Mouse (Mus musculus) megakaryocyte-erythroid progenitor cell, adult 5-6 weeks (primary cell): ENCODE results near the gene 4930544D05Rik. TPM values are rescaled to one million over a fixed set of nuclear protein-coding genes. Genes with fewer than 3 reads are reported as not detected.

Experiments used
- ATAC-seq: replicated peaks from 2 replicates; pipeline ENCODE4 v1.8.0; 2016; ENCODE audit warnings: mild to moderate bottlenecking, inconsistent platforms; ENCODE audit not compliant: severe bottlenecking, poor library complexity, low FRiP score, low TSS enrichment
- total RNA-seq, 2 experiments: library from RNA; stranded (forward) in 1 of 2; stranded (reverse) in 1 of 2; fragments of 200-1000, 215-1000 nt in 1 of 2; fragments of >200 nt in 1 of 2; fragmentation: Nextera tagmentation in 1 of 2; gene quantifications; 2 replicates each; pipeline ENCODE4 v1.2.3; 2014 to 2017

4930544D05Rik gene
- total RNA-seq, 2 experiments from 2014 or later: not detected

DNA sequence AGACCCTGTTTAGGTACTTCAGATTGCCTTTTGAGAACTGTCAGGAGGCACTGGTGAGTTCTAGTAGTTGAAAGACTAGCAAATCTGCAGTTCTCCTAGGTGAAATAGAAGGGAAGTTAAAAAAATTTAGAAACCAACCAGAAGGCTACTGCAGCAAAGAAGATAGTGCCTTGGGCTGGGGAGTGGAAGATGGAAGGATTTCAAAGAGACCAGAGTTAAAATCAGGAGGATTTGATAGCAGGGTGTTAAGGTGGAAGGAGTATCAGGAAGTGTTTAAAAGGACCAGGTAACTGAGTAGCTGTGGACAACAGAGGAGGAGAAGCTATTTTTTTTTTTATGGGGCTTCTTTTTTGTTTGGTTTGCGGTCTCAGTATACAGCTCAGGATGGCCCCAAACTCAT is 22.1 kb downstream of the 4930544D05Rik start:
- no peak for ATAC-seq

DNA sequence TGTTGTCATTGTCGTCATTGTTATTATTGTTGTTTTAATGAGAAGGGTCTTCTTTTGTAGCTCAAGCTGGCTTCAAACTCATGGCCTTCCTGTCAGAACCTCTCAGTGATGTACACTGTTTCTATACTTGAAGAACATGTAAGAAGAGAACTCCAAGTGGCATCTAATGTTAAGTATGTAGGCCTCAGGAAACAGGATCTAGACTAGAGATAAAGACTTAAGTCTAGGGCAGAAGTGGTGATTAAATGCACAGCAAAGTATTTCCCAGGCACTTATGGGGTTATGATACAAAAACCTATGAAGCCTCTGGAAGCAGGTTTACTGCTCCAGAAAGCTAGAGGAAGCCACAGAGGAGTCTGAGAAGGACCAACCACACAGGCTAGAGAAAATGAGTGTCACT is 22.6 kb downstream of the 4930544D05Rik start:
- ATAC-seq: 0 out of 2 replicates have a peak, but pooled peaks have one; percentile 17

DNA sequence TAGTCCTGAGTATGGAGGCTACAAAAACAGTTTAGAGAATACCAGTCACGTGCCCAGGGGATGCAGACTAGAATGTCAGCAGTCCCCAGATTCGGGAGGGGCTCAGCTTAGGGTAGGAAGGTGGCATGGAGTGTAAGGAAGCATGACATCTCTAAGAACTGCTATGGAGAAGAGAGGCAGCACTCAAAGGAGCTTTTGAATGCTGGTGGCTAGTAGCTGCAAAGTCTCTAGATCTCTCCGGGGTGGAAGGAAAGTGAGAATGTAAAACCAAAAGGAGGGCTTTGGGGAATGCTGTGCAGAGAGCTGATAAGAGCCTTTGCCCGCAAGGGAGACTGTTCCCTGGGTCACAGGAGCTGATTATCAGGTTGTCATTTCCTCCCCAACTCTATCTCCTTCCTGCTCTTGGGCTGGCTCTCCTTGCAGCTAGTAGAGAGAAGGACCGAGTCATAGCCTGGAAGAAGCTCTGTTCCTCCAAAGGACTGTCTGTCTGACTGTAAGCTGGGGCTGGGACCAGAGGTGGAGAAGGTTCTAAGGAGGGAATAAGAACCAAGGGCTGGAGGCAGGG is 23.1 kb downstream of the 4930544D05Rik start, which contains the start of gene Gp1ba:
Gene Gp1ba, plus strand, starts transcription at position 409 of the 565 bp plus-strand sequence.
- ATAC-seq: peak; percentile 85

DNA sequence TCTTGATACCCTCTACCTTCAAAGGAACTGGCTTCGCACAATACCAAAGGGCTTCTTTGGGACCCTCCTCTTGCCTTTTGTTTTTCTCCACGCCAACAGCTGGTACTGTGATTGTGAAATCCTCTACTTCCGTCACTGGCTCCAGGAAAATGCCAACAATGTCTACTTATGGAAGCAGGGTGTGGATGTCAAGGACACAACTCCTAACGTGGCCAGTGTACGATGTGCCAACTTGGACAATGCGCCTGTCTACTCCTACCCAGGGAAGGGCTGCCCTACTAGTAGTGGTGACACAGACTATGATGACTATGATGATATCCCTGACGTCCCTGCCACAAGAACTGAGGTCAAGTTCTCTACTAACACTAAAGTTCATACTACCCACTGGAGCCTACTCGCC is 24.3 kb downstream of the 4930544D05Rik start:
- ATAC-seq: no peak

DNA sequence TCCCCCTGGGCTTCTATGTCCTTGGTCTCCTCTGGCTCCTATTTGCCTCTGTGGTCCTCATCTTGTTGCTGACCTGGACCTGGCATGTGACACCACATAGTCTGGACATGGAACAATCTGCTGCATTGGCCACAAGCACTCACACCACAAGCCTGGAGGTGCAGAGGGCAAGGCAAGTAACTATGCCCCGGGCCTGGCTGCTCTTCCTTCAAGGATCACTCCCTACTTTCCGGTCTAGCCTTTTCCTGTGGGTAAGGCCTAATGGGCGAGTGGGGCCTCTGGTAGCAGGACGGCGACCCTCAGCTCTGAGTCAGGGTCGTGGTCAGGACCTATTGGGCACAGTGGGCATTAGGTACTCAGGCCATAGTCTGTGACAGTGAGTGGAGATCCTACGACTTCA is 25.6 kb downstream of the 4930544D05Rik start:
- ATAC-seq: no peak

DNA sequence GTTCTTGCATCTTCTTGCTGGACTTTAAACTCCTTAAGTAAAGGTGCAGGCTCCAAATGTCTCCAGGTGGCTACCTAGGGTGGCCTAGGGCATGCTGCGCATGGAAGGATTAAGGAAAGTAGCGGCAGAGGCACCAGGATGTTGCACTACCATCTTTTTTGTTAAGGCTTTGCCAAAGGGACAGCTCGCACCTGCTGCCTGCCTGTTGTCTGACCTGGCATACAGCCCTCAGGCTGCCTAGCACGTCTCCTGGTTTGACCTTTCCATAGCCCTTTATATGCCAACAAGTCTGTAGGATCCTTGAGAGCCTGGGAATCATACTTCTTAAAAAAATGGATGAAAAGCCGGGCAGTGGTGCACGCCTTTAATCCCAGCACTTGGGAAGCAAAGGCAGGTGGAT is 27.4 kb downstream of the 4930544D05Rik start:
- no peak for ATAC-seq

DNA sequence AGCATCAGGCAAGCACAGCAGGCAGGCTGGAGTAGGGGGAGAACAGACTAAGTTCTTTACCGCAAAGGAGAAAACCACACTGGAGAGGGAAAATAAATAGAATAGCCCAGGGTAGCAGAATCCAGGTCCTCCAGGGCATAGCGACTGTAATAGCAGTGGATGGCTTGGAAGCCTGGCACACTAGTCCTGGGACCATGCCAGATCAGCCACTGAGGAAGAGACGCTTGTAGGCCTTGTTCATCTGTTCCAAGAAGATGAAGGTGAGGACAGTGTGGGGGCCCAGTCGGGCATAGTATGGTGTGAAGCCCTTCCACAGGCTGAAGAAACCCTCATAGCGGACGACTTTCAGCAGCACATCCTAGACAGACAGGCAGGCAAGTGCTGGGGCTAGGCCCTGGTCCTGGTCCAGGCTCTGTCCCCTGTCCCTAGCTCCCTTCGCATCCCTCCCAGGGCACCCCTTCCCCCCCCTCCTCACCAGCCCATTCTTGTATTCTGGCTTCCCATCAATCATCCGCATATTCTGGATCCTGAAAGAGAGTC is 29.0 kb downstream of the 4930544D05Rik start:
- ATAC-seq: no peak

DNA sequence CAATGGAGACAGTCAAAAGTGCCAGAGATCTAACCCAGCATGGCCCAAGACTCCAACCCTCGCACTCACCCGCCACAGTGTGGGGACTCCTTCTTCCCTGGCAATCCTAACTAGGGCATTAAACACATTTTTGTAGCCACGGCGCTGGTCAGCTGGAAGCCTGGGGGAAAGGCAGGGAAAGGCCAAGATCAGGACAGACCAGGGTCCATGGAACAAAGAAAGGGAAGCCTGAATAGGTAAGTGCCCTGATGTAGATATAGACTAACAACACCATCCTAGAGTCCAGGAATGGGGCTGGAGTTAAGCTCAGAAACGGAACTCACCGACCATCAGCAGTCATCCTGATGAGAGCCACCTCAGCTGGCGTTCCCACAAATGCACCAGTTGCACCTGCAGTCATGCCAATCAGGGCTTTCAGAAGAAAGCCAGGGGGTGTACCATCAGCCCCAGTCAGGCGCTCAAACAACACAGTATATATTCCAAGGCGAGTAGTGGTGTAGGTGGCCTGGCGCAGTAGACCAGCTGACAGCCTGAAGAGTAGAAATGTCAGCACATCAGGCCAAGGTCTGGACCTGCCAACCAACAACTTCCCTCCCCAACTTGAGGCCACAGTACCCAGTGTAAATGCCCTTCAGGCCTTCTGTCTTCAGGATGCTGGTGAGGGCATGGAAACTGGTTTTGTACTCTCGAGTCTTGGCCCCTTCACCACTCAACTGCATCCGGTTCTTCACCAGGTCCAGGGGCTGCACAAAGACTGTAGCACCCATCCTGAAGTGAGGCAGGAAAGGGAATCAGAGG is 30.0 kb downstream of the 4930544D05Rik start:
- no peak for ATAC-seq

DNA sequence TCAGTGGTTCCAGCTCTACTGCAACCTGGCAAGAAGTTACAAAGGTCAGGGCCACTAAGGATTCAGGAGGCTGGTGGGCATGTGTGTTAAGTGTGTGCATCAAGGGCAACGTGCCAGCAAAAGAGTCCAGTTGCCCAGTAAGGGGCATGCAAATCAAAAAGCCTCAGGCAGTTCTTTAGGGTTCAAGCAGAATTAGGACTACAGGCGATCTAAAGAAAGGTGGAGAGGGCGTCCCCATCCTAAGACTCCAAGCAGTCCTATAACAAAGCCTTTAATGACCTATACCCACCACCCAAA is 30.6 kb downstream of the 4930544D05Rik start:
- ATAC-seq: no peak

DNA sequence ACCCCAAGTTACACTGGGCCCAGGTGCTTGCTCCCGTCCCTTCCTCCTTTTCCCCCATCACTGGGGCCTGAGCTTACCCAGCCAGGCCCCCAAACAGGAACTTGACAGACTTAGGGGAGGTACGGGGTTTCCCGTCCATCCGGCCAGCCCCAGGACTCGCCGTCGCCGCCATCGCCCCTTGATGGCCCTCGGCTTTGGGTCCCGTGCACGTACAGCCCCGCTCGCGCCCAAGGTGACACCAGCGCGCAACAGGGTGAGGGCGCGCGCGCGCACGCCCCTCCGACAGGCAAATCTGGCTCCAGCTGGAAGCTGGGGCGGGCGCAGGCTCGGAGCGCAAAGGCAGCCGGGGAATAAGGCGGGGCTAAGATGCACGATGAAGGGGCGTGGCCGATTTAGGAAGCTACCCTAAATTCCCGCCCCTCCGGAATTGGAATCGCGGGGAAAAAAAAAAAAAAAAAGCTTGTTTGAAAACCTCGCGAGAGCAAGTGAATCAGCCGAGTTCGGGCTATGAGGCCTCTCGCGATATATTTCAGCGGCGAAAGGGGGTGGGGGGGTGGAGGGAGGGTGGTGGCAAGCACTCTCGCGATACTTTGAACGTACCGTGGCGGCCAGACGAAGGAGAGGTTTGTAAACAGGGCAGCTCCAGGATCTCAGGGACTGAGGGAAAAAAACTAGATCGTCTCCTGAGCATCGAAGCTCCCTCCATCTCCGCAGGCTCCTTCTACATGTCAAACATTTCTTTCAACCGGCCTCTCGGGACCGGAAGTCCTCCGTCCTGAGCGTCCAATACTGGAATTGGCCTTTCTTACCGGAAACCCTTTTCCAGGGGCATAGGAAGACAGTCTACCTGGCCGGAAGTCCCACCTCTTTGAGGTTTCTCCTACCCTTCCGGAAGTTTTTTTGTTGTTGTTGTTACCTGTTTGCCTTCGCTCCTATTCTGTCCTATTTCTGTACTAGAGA is 31.3 kb downstream of the 4930544D05Rik start, which contains the start of the genes Rnf167 and Slc25a11:
Gene Rnf167, plus strand, starts transcription at position 545 of the 960 bp plus-strand sequence.
Gene Slc25a11, minus strand, starts transcription at position 789 of the 960 bp plus-strand sequence.
- ATAC-seq: peak; percentile 72

DNA sequence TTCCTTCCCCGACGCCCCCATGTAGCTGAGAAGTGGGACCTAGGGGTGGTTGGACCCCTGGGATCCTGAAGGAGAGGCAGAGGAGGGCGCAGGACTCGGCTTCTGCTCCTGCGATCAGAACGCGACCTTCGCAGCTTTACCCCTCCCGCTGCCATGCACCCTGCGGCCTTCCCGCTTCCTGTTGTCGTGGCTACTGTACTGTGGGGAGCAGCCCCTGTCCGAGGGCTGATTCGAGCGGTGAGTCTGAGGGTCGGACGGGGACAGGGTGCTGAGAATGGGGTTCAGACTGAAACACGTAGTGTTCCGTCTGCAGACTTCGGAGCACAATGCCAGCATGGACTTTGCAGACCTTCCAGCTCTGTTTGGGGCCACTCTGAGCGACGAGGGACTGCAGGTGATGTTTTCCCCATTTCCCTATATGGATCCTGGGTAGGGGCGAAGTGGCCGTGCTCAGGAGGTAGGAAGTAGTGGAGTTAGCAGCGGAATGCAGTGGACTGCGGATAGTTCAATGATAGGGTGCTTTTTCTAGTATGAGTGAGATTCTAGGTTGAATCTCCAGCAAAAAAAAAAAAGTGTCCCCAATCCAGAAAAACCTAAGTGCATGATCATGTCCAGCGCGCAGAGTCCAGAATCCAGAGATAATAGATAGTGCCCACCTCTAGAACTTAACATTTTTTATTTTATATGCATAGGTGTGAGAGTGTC is 32.2 kb downstream of the 4930544D05Rik start:
- ATAC-seq: peak; percentile 10; the same call in 1 of the 2 replicates

DNA sequence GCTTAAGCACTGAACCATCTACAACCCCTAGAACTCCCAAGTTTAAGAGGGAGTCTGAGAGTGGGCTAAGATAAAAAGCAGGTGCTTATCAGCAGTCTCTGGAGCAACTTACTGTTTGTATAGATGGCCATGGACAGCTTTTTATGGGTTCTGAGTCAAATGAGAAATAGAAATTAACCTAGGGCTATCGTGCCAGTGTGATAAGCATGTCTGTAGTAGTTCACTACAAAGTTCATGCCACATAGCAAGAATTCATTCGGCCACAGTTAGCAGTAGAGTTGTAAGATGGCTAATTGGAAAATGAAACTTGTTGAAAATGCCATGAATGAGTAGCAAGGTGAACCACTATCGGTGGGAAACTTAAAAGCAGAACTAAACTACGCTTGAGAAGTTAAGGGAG is 32.9 kb downstream of the 4930544D05Rik start:
- ATAC-seq: peak; percentile 13

DNA sequence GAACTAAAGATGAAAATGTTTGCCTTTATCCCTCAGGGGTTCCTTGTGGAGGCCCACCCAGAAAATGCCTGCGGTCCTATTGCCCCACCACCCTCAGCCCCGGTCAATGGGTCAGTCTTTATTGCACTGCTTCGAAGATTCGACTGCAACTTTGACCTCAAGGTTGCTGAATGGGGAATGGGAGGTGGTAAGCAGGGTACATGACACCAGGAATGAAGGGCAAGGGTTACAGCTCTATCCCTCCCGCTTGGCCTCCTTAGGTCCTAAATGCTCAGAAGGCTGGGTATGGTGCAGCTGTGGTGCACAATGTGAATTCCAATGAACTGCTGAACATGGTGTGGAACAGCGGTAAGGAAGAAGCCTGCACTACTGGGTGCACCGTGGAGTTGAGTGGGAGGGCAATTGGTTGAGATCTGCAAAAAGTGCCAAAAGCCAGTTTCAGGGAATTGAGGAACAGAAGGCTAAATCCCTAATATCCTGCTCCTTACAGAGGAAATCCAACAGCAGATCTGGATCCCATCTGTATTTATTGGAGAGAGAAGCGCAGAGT is 33.6 kb downstream of the 4930544D05Rik start:
- ATAC-seq: no peak

DNA sequence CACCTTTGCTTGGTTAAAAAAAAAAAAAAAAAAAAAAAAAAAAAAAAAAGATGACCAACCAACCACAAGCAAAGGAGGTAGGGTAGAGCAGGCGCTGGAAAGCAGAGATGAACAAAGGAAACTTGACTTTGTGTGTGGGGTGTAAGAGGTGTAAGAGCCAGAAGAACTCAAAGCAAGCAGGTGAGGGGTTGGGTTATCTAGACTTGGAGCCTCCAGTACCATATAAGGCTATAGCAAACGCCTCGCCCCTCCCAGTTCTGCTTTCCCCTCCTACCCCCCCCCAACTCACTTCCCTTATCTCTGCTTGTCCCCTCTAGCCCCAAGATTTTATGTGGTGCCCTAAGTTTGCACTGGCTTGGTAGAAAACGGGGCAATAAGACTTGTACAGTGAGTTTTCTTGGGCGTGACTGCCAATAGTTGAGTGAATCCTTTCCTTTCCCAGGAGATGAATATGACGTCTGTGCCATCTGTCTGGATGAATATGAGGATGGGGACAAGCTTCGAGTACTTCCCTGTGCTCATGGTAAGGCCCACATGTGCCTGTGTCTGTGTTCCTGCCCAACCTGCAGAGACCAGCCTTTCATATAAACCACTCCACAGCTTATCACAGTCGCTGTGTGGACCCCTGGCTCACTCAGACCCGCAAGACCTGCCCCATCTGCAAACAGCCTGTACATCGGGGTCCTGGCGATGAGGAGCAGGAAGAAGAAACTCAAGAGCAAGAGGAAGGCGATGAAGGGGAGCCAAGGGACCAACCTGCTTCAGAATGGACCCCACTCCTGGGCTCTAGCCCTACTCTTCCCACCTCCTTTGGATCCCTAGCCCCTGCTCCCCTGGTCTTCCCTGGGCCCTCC is 34.9 kb downstream of the 4930544D05Rik start:
- ATAC-seq: no peak

DNA sequence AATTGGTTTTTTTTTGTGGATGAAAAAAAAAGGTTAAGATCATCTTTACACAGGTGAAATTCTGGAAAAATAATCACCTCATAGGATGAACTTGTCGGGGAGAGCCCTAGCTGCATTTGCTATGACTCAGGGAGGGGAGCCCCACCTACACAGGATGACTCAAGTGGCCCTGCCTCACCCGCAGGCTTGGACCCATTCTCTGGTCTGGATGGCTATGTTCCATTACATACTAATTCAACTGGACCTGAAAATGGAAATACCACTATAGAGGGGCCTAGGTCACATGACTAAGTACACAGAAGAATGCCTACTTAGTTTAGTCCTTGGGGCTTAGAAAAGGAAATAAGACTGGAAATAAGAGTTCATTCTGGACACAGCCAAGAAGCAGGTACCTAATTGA is 35.7 kb downstream of the 4930544D05Rik start:
- no peak for ATAC-seq

DNA sequence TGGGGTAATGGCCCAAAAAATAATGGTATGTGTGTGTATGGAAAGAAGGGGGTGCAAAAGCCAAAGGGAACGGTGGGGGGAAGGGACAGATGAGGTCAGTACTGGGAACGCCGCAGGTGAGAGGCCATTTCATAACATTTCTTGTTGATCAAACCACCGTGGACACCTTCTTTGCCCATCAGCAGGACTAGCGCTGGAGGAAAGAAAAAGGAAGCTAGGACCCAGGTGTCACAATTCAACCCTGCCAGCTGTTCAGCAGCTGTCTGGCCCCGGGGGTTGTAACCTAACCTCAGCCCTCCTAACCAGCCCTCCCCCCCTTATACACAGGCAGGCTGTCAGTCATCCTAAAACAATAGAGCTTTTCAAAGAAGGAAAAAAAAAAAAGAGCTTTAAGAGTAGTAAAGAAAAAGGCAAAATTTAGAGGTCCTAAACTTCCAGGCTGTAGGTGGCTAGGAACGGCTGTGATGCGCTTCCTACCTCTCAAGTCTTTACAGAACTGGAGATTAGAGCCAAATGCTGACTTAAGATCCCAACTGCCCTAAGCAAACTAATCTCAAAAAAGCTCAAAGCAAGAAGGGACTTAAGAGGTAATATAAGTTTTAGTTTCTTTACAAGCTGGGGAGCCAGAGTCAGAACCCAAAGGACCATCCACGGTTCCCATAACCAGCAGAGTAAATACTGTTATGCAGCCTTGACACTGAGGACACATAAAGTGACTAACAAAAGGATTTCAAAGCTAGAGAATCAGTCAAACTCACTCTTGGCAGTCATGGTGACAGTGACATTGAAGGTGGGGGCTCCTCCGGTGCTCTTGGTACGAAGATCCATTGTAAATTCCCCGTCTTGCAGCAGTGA is 36.6 kb downstream of the 4930544D05Rik start:
- ATAC-seq: no peak

DNA sequence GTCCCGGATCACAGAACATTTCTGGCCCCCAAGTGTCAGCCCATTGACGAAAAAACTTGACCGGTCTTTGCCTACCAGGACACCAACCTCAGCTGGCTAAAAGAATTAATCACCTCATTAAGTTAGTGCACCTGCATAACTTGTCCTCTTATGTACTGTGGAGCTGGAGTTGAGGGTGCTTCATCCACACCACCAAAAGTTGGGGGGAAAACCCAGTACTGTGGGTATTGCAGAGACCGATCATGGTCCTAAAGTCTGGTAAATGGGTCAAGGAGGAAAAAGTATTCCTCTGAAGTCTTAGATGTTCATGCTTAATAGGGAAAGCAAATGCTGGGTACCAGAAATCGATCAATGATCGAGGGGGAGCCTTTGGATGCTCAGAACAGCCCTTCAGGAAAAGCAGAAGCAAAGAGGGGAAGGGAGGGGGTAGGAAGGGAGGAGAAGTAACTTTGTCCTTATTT is 37.3 kb downstream of the 4930544D05Rik start:
- no peak for ATAC-seq
